Mouse (Mus musculus) cerebral cortex, adult 2 months (tissue): Measurements from ENCODE around the gene Dhfr.

Source experiments
- WGBS: fragments of 180-500 bp; shearing (Covaris S2); methylation state at CpG from one replicate; pipeline ENCODE4 v1.1.7; 2018; 5-methylcytosine and 5-hydroxymethylcytosine counted together

Dhfr gene

DNA sequence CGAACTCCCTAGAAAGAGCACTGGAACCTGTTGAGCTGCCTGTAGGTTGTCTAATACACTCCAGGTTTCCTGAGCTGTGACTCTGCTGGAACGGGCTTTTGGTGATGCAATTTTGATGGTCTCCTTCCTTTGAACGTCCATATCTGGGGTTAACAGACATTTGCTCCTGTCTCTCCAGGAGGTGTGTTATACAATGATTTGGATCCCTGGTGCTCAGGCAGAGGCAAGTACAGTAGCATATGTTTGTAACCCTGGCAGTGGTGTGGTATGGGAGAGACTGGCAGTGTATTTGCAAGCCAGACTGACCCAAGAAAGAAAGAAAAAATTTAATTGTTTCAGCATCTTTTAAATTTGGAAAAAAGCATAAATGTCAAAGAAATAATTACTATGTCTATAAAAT, 32.8 kb downstream of the Dhfr start:
- WGBS, result 90% methylated on average over 3 of the region's 3 CpGs

DNA sequence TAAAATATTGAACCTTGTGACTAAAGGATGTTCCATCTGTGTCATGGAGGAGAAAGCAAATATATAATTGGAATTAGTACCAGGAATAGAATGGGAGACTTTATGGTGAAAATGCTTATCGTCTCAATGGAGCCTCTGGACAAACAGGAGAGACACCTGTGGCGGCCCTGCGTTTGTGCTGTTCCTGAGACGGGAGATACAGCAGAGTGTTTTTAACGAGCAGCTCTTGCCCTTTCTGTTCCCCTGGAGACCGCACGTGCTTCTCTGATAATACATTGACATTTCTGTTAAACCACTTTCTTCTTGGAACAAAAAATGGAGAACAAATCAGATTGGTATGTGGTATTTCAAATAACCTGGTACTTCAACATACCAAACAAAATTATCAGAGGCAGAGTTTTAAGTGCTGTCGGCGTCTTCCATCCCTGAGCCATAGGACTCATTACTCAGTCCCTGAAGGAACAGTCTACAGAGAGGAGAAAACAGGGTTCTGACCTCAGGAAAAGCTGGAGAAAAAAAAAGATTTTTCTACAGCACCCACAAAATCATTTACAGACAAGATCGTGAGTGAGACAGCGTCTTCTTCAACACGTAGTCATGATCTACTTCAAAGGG, 38.6 kb downstream of the Dhfr start:
- 81% methylated on average over 12 of the region's 12 CpGs for WGBS

DNA sequence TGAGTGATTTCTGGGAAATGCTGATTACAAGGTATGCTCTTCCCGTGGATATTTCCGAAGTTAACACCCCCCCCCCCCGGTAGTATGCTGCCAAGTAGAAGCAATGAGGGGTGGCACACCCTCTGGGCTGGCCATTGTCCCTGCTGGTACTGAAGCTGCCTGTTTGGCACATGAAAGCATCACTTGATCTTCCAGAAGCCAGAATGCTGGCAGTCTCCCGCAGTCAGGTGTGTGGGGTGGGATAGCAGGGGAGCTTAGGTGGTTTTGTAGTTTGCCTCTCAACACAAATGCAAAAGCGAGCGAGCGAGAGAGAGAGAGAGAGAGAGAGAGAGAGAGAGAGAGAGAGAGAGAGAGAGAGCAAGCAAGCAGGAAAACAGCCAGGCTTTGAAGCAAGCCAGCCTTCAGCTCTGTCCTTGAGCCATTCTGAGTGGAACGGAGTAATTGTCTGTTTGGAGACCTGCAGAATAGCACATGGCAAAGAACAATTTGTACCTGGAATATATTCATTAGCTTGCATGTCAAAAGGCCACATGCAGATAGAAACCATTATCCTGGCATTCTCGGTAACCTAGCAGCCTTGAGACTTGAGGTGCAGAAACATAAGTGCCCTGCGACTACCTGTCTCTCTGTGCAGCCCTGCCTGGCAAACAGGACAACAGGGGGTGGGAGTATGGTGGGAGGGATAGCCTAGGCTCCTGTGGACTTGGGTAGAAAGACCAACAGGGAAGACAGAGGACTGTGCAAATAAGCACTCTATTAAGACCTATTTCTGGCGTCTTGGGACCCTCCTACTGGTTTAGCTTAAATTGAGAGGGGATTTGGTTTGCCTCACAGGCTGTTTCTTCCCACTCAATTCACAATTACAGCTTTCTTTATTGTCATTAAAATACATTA, 44.2 kb downstream of the Dhfr start:
- 65% methylated on average over 11 of the region's 11 CpGs for WGBS

DNA sequence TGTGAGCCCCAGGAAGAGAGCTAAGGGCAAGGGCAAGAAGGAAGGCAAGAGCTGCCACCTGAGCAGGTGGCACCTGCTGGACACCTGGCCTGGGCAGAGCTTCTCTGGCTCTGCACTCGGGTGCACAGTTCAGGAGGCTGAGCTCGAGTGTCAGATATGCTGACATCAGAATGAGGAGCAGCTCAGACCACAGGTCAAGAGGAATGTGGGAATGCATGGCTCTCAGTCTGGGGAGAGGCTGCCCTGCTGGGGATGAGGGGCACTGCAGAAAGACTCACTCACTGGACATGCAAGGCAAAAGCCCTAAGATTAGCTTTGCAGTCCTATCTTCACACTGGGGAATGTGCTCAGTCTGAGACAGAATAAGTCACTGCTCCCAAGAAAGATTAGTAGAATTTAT, 47.5 kb downstream of the Dhfr start:
- WGBS, result 83% methylated on average over 2 of the region's 2 CpGs

DNA sequence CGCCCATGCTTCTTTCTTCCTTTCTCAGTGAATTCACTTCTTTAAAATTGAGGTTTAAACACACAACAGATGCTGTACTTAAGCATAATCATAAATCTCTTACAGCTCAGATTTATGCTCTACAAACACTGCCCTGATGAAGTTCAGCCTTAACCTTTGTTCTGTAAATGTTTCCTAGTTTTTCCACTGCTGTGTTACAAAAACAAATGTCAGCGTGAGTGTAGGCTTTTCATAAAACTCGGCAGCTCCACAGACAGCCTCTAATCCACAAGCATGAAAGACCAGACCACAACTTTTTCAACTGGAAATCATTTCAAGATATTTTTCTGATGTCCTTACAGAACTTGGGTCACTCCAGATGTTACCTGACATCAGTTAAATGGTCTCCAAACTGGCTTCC, 49.0 kb downstream of the Dhfr start:
- 90% methylated on average over 3 of the region's 3 CpGs for WGBS

DNA sequence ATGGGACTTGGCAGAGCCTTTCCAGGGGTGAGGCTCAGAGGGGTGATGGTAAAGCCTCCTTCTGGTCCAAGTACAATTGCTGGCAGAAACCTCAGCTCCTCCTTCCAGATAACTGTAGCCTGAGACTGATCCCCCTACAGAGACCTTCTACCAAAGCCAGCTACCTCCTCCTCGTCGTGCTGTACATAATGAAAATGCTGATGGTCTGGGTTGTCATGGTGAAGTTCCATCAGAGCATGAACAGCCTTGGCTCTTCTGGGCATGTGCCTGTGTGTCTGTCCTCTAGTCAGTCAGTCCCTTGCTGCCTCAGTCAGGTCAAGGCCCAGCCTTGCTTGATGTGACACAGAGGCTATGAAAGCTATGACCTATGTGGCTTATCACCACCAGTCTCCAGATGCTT, 56.0 kb downstream of the Dhfr start:
- WGBS, result 68% methylated on average over 2 of the region's 2 CpGs

DNA sequence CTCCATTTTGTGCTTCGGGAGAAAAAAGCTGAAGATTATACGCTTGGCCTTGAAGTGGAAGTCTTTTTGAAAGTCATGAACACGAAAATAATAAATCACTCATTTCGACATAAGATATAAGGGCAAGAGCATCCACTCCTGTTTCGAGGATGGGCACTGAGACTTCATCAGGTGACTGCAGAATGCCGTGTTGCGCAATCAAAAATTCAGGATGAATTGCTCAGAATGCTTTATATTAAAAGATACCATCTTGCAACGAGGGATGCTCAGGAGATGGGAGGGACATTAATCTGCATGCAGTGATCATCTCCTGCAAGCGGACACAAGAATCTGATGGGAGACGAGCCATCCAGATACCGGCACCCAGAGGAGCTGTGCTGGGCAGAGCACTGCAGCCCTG, 65.1 kb downstream of the Dhfr start:
- WGBS, result 90% methylated on average over 11 of the region's 11 CpGs

DNA sequence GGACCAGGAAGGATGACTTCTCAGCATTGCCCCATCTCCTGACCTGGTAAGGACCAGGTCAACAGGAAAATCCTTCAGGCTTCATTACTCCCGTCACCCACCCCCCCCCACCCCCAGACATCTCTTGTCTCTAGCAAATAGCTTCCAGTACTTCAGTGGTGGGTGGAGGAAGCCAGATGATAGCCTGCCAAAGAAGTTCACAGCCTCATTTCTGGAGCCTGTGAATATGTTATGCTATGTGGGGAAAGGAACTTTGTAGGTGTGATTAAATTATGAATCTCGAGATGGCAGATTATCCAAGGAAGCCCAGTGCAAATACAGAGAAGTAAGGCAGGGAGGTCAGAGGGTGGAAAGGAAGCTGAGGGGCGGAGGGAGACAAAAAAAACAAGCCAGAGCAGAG, 69.2 kb downstream of the Dhfr start:
- WGBS, result 46% methylated on average over 3 of the region's 3 CpGs

DNA sequence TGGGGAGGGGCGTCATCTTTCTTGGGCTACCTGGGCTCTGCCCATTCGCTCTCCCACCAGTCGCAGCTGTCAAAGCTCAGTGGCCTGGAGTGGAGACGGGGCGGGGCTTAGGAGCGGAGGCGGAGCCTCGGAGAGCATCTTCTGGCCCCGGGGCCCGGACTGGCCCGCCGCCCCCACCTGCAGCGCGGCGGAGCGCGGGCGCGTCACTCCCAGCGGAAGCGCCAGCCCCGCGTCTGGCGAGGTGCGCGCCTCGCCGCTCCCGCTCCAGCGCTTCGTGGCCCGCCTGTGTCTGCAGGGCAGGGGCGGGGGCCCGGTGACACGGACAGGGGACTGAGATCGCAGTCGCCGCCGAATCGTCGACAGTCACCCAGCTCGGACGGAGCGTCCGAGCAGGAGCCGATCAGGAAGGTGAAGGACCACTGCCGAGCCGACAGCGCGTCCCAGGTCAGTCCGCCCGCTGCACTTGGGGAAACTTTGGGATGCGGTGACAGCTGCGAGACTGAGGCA, 71.3 kb downstream of the Dhfr start, which contains the start of gene Ankrd34b:
TSS of gene Ankrd34b (plus strand) at position 139 of the 507 bp plus-strand sequence.
- WGBS, result under 1% methylated on average over 54 of the region's 54 CpGs

DNA sequence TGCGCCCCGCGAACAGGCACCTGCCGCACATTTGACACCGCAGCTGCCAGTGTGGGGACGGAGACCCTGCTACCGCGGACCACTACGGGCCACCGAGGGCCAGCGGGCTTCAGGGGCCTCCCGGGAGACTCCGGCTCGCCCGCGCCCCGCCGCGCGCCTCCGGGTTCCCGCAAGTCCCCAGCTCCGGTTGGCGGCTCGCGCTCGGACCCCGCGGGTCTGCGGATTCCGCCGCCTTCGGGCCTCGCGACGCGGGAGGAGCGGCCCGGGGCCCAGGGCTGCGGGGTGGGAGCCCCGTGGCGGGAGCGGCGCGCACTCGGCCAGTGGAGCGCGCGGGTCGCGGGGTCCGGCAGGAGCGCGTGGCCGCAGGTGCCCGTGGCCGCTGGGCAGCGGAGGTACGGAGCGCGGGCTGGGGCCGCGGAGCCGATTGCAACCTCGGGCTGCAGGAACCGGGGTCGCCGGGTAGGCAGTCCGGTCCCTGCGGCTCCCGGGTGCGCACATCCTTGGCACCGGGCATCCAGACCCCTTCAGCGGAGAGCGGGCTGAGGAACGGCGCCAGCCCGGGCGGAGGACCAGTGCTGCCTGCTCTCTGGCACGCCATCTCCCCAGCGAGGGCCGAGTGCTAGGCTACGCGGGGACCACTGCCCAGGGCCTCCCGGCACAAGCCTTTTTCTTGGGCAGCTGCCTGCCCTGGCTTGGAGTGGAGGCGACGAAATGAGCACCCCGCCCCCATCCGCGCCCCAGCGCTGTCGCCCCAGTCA, 71.9 kb downstream of the Dhfr start:
- under 1% methylated on average over 92 of the region's 92 CpGs for WGBS

DNA sequence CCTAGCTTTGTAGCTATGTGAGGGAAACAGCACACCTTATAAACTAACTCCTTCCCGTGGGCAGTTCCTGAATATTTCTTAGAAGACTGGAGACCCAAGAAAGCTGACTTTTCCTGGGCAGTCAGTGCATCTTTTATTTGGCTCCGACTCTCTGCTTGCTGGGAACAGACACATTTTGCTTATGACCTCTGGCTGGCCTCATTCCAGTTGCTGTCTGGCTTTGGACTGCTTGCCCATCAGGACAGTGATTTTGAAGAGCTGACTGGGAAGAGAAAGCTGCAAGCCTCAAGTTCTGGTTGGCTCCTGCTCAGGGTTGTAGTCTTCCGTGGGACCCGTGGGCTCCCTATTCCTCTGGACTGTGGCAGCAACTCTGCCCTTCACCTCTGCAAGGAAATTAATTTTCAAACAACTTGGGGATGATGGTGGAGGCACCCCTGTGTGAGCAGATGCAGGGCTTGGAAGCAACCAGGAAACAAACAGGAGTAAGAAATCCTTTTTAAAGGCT, 72.9 kb downstream of the Dhfr start:
- WGBS, result 46% methylated on average over 4 of the region's 4 CpGs
